Mouse (Mus musculus): ENCODE measurements around the gene Syt2. TPM values are rescaled to one million over a fixed set of nuclear protein-coding genes. Genes with fewer than 3 reads are reported as not detected.

Gene Syt2
- polyA plus RNA-seq, 1 experiment from 2014 or later: 18.3 TPM

- ATAC-seq (ENCODE audit: low read depth): 0 out of 2 replicates have a peak, but pooled peaks have one; percentile 25
- Histone ChIP-seq H3K4me1 (ENCODE audit: control insufficient read depth, insufficient read depth, low read length) (peaks cover 15% of the 10 kb centered on the region; the same call in 1 of the 2 replicates), H3K4me2 (ENCODE audit: low read depth, low read length) (peak overlapping the region; percentile 5; the same call in 1 of the 2 replicates)
Observed at GRCm38 (mm10) chr1:134704396-134705306, 58.2 kb downstream of the Syt2 start.

GRCm38 (mm10) chr1:134706549-134706948 lies 60.1 kb downstream of the Syt2 start:
- no peak for ATAC-seq (ENCODE audit: low read depth)
- Histone ChIP-seq H3K9ac (replicated peaks; ENCODE audit: low read depth, low read length) (no peak overlapping the region), H3K27me3 (ENCODE audit: control insufficient read depth, insufficient read depth, low read length) (0 out of 2 replicates have a peak, but pooled peaks cover 4% of the 10 kb centered on the region), H3K4me1 (ENCODE audit: control insufficient read depth, insufficient read depth, low read length) (peaks cover 13% of the 10 kb centered on the region; the same call in 1 of the 2 replicates), H3K4me2 (ENCODE audit: low read depth, low read length) (no peak overlapping the region), H3K36me3 (ENCODE audit: control insufficient read depth, insufficient read depth, low read length) (no peaks in the 10 kb centered on the region), H3K4me3 (ENCODE audit: low read depth, low read length) (no peak overlapping the region), H3K9me3 (ENCODE audit: control insufficient read depth, low read length) (no peaks in the 10 kb centered on the region), H3K27ac (ENCODE audit: low read depth, low read length) (no peak overlapping the region)
- WGBS: 53% methylated on average over 2 of the region's 2 CpGs

More at GRCm38 (mm10) chr1:134704396-134705306, 58.2 kb downstream of the Syt2 start:
- Histone ChIP-seq H3K4me3 (ENCODE audit: low read depth, low read length) (no peak overlapping the region), H3K27ac (ENCODE audit: low read depth, low read length) (no peak overlapping the region), H3K9me3 (ENCODE audit: control insufficient read depth, low read length) (no peaks in the 10 kb centered on the region), H3K9ac (replicated peaks; ENCODE audit: low read depth, low read length) (no peak overlapping the region), H3K36me3 (ENCODE audit: control insufficient read depth, insufficient read depth, low read length) (no peaks in the 10 kb centered on the region), H3K27me3 (ENCODE audit: control insufficient read depth, insufficient read depth, low read length) (no peaks in the 10 kb centered on the region)
- WGBS: 37% methylated on average over 22 of the region's 22 CpGs

DNA sequence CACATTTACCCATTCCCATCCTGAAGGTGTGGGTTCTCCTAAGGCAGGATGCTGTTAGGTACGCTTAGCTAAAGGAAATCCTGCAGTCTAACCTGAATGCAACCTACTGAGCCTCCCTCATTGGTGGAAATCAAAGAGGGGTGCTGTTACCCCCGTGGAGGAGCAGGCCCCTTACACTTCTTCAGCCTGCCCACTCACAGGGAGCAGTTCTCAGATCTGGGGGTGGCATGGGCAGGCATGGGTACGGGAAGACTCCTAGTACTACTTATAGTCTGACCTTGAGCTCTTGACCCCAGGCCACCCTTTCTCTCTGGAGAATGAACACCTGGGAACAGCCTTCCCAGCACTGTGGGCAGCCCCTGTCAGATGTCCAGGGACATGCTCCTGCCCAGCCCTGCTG lies 61.0 kb downstream of the Syt2 start:
- no peaks in the 10 kb centered on the region for H3K9me3 ChIP-seq (ENCODE audit: control insufficient read depth, low read length)
- no peak overlapping the region for H3K4me2 ChIP-seq (ENCODE audit: low read depth, low read length)
- H3K36me3 ChIP-seq (ENCODE audit: control insufficient read depth, insufficient read depth, low read length): no peaks in the 10 kb centered on the region
- ATAC-seq (ENCODE audit: low read depth): no peak
- WGBS: 84% methylated on average over 3 of the region's 3 CpGs
- H3K4me1 ChIP-seq (ENCODE audit: control insufficient read depth, insufficient read depth, low read length): peaks cover 13% of the 10 kb centered on the region; the same call in 1 of the 2 replicates
- H3K9ac ChIP-seq (replicated peaks; ENCODE audit: low read depth, low read length): no peak overlapping the region
- no peak overlapping the region for H3K4me3 ChIP-seq (ENCODE audit: low read depth, low read length)
- H3K27me3 ChIP-seq (ENCODE audit: control insufficient read depth, insufficient read depth, low read length): 0 out of 2 replicates have a peak, but pooled peaks cover 4% of the 10 kb centered on the region
- H3K27ac ChIP-seq (ENCODE audit: low read depth, low read length): no peak overlapping the region

- 18% methylated on average over 8 of the region's 8 CpGs for WGBS
- Histone ChIP-seq H3K27ac (ENCODE audit: low read depth, low read length) (no peak overlapping the region), H3K4me3 (ENCODE audit: low read depth, low read length) (peak overlapping the region; percentile 51; the same call in 1 of the 2 replicates), H3K4me1 (ENCODE audit: control insufficient read depth, insufficient read depth, low read length) (peaks cover 13% of the 10 kb centered on the region; the same call in 1 of the 2 replicates), H3K36me3 (ENCODE audit: control insufficient read depth, insufficient read depth, low read length) (no peaks in the 10 kb centered on the region), H3K9ac (replicated peaks; ENCODE audit: low read depth, low read length) (peak overlapping the region; percentile 46), H3K9me3 (ENCODE audit: control insufficient read depth, low read length) (no peaks in the 10 kb centered on the region), H3K4me2 (ENCODE audit: low read depth, low read length) (peak overlapping the region; percentile 99), H3K27me3 (ENCODE audit: control insufficient read depth, insufficient read depth, low read length) (0 out of 2 replicates have a peak, but pooled peaks cover 4% of the 10 kb centered on the region)
- no peak for ATAC-seq (ENCODE audit: low read depth)
Observed at GRCm38 (mm10) chr1:134708274-134708673, 61.8 kb downstream of the Syt2 start.

DNA sequence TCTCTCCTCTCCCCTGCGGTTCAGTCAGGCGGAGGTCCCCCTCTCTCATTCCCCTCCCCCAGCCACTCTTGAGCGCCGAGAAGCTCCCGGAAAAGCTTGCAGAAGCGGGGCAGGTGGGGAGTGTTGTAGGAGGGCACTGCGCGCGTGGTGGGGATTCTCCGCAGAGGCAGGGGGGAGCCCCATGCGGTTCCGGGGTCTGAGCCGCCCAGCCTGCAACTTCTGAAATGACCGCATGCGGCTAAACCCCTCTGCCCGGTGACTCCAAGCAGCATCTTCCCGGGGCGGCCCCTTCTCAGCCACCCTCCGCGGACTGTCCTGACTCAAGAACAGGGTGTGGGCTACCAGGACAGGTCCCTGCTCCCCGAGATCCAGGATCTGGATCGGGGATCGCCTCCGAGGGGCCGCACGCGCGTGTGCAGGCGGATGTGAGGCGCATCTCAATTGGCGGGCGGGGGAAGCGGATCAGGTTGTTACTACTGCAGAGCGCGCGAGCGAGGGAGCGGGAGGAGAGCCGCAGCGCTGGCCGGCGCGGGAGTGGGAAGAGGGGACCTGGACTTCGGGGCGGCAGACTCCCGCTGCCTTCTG lies 62.4 kb downstream of the Syt2 start:
- Histone ChIP-seq H3K27me3 (ENCODE audit: control insufficient read depth, insufficient read depth, low read length) (0 out of 2 replicates have a peak, but pooled peaks cover 4% of the 10 kb centered on the region), H3K9me3 (ENCODE audit: control insufficient read depth, low read length) (no peaks in the 10 kb centered on the region), H3K36me3 (ENCODE audit: control insufficient read depth, insufficient read depth, low read length) (no peaks in the 10 kb centered on the region), H3K4me2 (ENCODE audit: low read depth, low read length) (peak overlapping the region; percentile 99), H3K27ac (ENCODE audit: low read depth, low read length) (no peak overlapping the region), H3K9ac (replicated peaks; ENCODE audit: low read depth, low read length) (peak overlapping the region; percentile 46), H3K4me3 (ENCODE audit: low read depth, low read length) (peak overlapping the region; percentile 51), H3K4me1 (ENCODE audit: control insufficient read depth, insufficient read depth, low read length) (peaks cover 16% of the 10 kb centered on the region; the same call in 1 of the 2 replicates)
- WGBS: under 1% methylated on average over 46 of the region's 46 CpGs
- ATAC-seq (ENCODE audit: low read depth): peak; percentile 52

GRCm38 (mm10) chr1:134709411-134710306 lies 63.2 kb downstream of the Syt2 start:
- 13% methylated on average over 23 of the region's 26 CpGs for WGBS
- Histone ChIP-seq H3K4me3 (ENCODE audit: low read depth, low read length) (peak overlapping the region; percentile 51), H3K4me2 (ENCODE audit: low read depth, low read length) (peak overlapping the region; percentile 99), H3K27me3 (ENCODE audit: control insufficient read depth, insufficient read depth, low read length) (0 out of 2 replicates have a peak, but pooled peaks cover 4% of the 10 kb centered on the region), H3K36me3 (ENCODE audit: control insufficient read depth, insufficient read depth, low read length) (no peaks in the 10 kb centered on the region), H3K4me1 (ENCODE audit: control insufficient read depth, insufficient read depth, low read length) (peaks cover 16% of the 10 kb centered on the region; the same call in 1 of the 2 replicates), H3K9me3 (ENCODE audit: control insufficient read depth, low read length) (no peaks in the 10 kb centered on the region), H3K9ac (replicated peaks; ENCODE audit: low read depth, low read length) (peak overlapping the region; percentile 46), H3K27ac (ENCODE audit: low read depth, low read length) (no peak overlapping the region)
- peak; percentile 15 for ATAC-seq (ENCODE audit: low read depth)

- Histone ChIP-seq H3K4me1 (ENCODE audit: control insufficient read depth, insufficient read depth, low read length) (peaks cover 16% of the 10 kb centered on the region; the same call in 1 of the 2 replicates), H3K27me3 (ENCODE audit: control insufficient read depth, insufficient read depth, low read length) (0 out of 2 replicates have a peak, but pooled peaks cover 4% of the 10 kb centered on the region), H3K9ac (replicated peaks; ENCODE audit: low read depth, low read length) (no peak overlapping the region), H3K27ac (ENCODE audit: low read depth, low read length) (no peak overlapping the region), H3K9me3 (ENCODE audit: control insufficient read depth, low read length) (no peaks in the 10 kb centered on the region), H3K4me2 (ENCODE audit: low read depth, low read length) (no peak overlapping the region), H3K36me3 (ENCODE audit: control insufficient read depth, insufficient read depth, low read length) (no peaks in the 10 kb centered on the region), H3K4me3 (ENCODE audit: low read depth, low read length) (no peak overlapping the region)
- ATAC-seq (ENCODE audit: low read depth): no peak
- 31% methylated on average over 7 of the region's 7 CpGs for WGBS
Observed at GRCm38 (mm10) chr1:134711061-134711460, 64.6 kb downstream of the Syt2 start.

DNA sequence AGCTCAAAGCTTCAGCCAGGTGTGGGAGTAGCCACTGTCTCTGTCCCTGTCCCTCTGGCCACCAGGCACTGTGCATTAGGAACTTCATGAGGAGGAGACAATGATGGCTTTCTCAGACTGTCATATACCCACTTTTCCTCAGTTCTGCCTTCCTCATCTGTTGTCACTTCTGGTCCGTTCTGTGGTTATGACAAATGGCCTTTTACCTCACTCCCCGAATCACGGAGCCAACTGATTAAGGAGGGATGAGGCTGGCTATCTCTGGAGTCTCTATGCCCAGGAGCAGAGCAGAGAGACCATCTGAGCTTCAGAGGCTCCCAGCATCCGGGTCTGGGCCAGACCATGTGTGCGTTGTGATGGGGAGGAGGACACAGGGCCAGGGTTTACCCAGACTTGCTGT lies 65.2 kb downstream of the Syt2 start:
- Histone ChIP-seq H3K4me2 (ENCODE audit: low read depth, low read length) (no peak overlapping the region), H3K4me1 (ENCODE audit: control insufficient read depth, insufficient read depth, low read length) (peaks cover 16% of the 10 kb centered on the region; the same call in 1 of the 2 replicates), H3K27me3 (ENCODE audit: control insufficient read depth, insufficient read depth, low read length) (0 out of 2 replicates have a peak, but pooled peaks cover 4% of the 10 kb centered on the region), H3K4me3 (ENCODE audit: low read depth, low read length) (no peak overlapping the region), H3K27ac (ENCODE audit: low read depth, low read length) (no peak overlapping the region), H3K36me3 (ENCODE audit: control insufficient read depth, insufficient read depth, low read length) (no peaks in the 10 kb centered on the region), H3K9me3 (ENCODE audit: control insufficient read depth, low read length) (no peaks in the 10 kb centered on the region), H3K9ac (replicated peaks; ENCODE audit: low read depth, low read length) (no peak overlapping the region)
- 63% methylated on average over 5 of the region's 5 CpGs for whole genome bisulfite sequencing
- no peak for ATAC-seq (ENCODE audit: low read depth)
